Comparison of ENCODE assay signal across 8 mouse cellular contexts in the genomic region with DNA sequence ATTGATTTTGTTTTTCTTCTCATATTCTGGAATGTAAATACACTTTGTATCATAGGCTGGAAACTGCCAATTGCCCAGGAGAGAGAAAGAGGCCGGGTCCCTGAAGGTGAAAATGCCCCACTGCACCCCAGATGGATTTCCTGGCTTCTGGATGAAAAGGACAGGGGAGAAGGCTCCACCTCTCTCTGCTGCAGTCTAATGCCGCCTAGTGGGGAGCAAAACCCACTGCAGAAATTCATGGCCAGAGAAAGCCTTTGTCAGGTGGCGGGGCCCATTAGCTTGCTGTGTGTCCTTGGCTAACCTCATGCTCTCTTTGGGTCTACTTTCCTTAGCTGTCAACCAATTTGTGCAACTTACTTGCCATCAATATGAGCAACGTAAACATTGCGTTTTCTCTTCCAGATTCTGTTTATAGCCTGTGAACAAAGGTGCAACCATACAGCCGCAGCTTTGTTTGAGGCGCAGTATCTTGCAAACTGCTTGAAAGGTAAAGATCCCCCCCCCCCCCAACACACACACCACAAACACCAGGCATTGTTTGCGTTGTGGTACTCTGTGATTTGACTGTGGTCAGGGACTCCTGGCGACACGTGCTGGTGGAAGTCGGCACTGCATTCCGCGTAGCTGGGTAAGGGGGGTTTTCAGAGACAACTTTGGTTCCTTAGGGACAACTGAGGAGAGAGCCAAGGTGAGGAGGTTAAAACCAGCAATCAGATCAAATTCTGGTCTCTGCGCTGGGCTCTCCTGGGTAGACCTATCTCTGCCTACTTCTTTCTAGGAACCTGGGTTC. TPM values are rescaled to one million over a fixed set of nuclear protein-coding genes. Genes with fewer than 3 reads are reported as not detected.
DNase-seq lines count a peak whose midpoint lies in the region; ATAC-seq and TF ChIP-seq lines count a peak whose summit lies in the region.

No protein-coding gene starts in this region.

- TF ChIP-seq POLR2A in testis, adult 2 months (IDR thresholded peaks at IDR 0.05; ENCODE audit: control insufficient read depth, low read depth, low read length): no peak

- H3K4me3 ChIP-seq in testis, adult 2 months (ENCODE audit: control insufficient read depth, low read depth, low read length): no peak overlapping the region

- peaks cover 12% of the 10 kb centered on the region for H3K4me1 ChIP-seq in testis, adult 2 months (ENCODE audit: control insufficient read depth, insufficient read depth, low read length)

- peak; percentile 36 for DNase-seq in gastrocnemius, postnatal 14 days
- DNase-seq in gastrocnemius, adult 8-10 months (ENCODE audit: low spot score in 2 of 2): no peak
- no peak for DNase-seq in testis, postnatal 10 days (ENCODE audit: low spot score)
- DNase-seq in retina, postnatal 1 day: peak; percentile 69
- no peak for DNase-seq in cerebellum, adult 8-10 months
- no peak for DNase-seq in urinary bladder, adult 18-20 months (ENCODE audit: low spot score in 2 of 2)

- intact Hi-C loops in gastrocnemius, postnatal 14 days (cut with DNase I; ENCODE audit: low total_unique reads): loop anchor here (5.0 kb wide), 2 partner anchors 33 to 138 kb away; partner anchors contain the start of gene Snai1

- 0 out of 2 replicates have a peak, but pooled peaks have one; percentile 47 for ATAC-seq in erythroblast, adult 5-6 weeks (replicated peaks; ENCODE audit: low FRiP score, poor library complexity, severe bottlenecking)

- H3K36me3 ChIP-seq in testis, adult 2 months (ENCODE audit: control insufficient read depth, insufficient read depth, low read length): no peaks in the 10 kb centered on the region

- H3K27me3 ChIP-seq in testis, adult 2 months (ENCODE audit: control insufficient read depth, insufficient read depth, low read length): no peaks in the 10 kb centered on the region

- peak; percentile 33; the same call in 1 of the 2 replicates for TF ChIP-seq CTCF in testis, adult 2 months (IDR thresholded peaks at IDR 0.05; ENCODE audit: control insufficient read depth, insufficient read depth, insufficient replicate concordance, low read depth, low read length)

- no peak overlapping the region for H3K27ac ChIP-seq in testis, adult 2 months (ENCODE audit: control insufficient read depth, insufficient read depth, low read depth, low read length)

RNA-seq across cellular contexts. Expression of gene Cebpb, which starts 13.4 kb away (rescaled TPM):
- total RNA-seq in gastrocnemius, postnatal 14 days (2021): 100 to 1,000 TPM in 1 of 2 experiments, 10 to 100 TPM in 1; 66.9 to 120 TPM
- 100 to 1,000 TPM in 2 of 4 experiments, 10 to 100 TPM in 2; 75.3 to 167 (median 96.4) TPM for total RNA-seq in gastrocnemius, adult 8-10 months (2022)
- polyA plus RNA-seq in testis, adult 2 months (2012; rRNA removed): 2.9 and 4.0 TPM in 2 replicates
- total RNA-seq in erythroblast, adult 5-6 weeks (2015; ENCODE audit: low replicate concordance): 8.8 and 9.0 TPM in 2 replicates
- total RNA-seq in erythroblast, adult 5-6 weeks (2017; ENCODE audit: low replicate concordance): 7.3 and 14.8 TPM in 2 replicates

RNA-seq across cellular contexts. Expression of gene Gm20431, which starts 14.0 kb away (rescaled TPM):
- total RNA-seq in gastrocnemius, postnatal 14 days (2021): 10 to 100 TPM; 10.3 to 12.3 TPM
- total RNA-seq in gastrocnemius, adult 8-10 months (2022): 10 to 100 TPM in 2 of 4 experiments, 1 to 10 TPM in 2; 5.9 to 14.3 (median 9.0) TPM
- 41.0 and 48.4 TPM in 2 replicates for polyA plus RNA-seq in testis, adult 2 months (2012; rRNA removed)
- total RNA-seq in erythroblast, adult 5-6 weeks (2015; ENCODE audit: low replicate concordance): not detected in 2 replicates
- not detected in 2 replicates for total RNA-seq in erythroblast, adult 5-6 weeks (2017; ENCODE audit: low replicate concordance)

RNA-seq across cellular contexts. Expression of gene Tmem189, which starts 14.3 kb away (rescaled TPM):
- total RNA-seq in gastrocnemius, postnatal 14 days (2021): 10 to 100 TPM; 18.1 to 22.8 TPM
- 10 to 100 TPM; 11.8 to 13.1 (median 12.5) TPM for total RNA-seq in gastrocnemius, adult 8-10 months (2022)
- 97.4 and 99.8 TPM in 2 replicates for polyA plus RNA-seq in testis, adult 2 months (2012; rRNA removed)
- total RNA-seq in erythroblast, adult 5-6 weeks (2015; ENCODE audit: low replicate concordance): 19.6 and 20.8 TPM in 2 replicates
- total RNA-seq in erythroblast, adult 5-6 weeks (2017; ENCODE audit: low replicate concordance): 23.7 and 52.9 TPM in 2 replicates

RNA-seq across cellular contexts. Expression of gene Ube2v1, which starts 43.4 kb away (rescaled TPM):
- 100 to 1,000 TPM; 158 to 180 TPM for total RNA-seq in gastrocnemius, postnatal 14 days (2021)
- total RNA-seq in gastrocnemius, adult 8-10 months (2022): 100 to 1,000 TPM; 163 to 176 (median 172) TPM
- polyA plus RNA-seq in testis, adult 2 months (2012; rRNA removed): 17.9 and 21.6 TPM in 2 replicates
- 134 and 176 TPM in 2 replicates for total RNA-seq in erythroblast, adult 5-6 weeks (2015; ENCODE audit: low replicate concordance)
- 150 and 202 TPM in 2 replicates for total RNA-seq in erythroblast, adult 5-6 weeks (2017; ENCODE audit: low replicate concordance)

Comparison
In these comparisons a context has a peak if more than half of its experiments do, and no peak if none do; other contexts are left out.
1. DNase-seq: peak in gastrocnemius, postnatal 14 days (single experiment) and retina, postnatal 1 day (single experiment); none in gastrocnemius, adult 8-10 months (0 of 2), testis, postnatal 10 days (single experiment), cerebellum, adult 8-10 months (single experiment) and urinary bladder, adult 18-20 months (0 of 2).
2. RNA of gene Cebpb, which starts 13.4 kb away (total RNA-seq): 66.9 to 120 TPM in gastrocnemius, postnatal 14 days and 75.3 to 167 TPM in gastrocnemius, adult 8-10 months; 7.3 to 14.8 TPM in erythroblast, adult 5-6 weeks; every median in the first group is over 4 times any median in the second.
3. RNA of gene Gm20431, which starts 14.0 kb away (total RNA-seq): 10.3 to 12.3 TPM in gastrocnemius, postnatal 14 days and 5.9 to 14.3 TPM in gastrocnemius, adult 8-10 months; not detected in erythroblast, adult 5-6 weeks; every median in the first group is over 4 times any median in the second.